Mouse (Mus musculus): ENCODE results near the gene Tbk1. TPM values are rescaled to one million over a fixed set of nuclear protein-coding genes. Genes with fewer than 3 reads are reported as not detected.

Tbk1 gene
- polyA plus RNA-seq, 1 experiment = 41.5 TPM

GRCm38 (mm10) chr10:121497968-121498367 is 88.6 kb downstream of the Tbk1 start:
- no peak overlapping the region for H3K27ac ChIP-seq (ENCODE audit: insufficient read depth, low read length)
- H3K4me1 ChIP-seq (ENCODE audit: control insufficient read depth, insufficient read depth, low read length) = peaks cover 1% of the 10 kb centered on the region; the same call in 1 of the 2 replicates
- H3K4me3 ChIP-seq (ENCODE audit: insufficient read depth, low read length) = no peak overlapping the region
- TF ChIP-seq POLR2A (IDR thresholded peaks at IDR 0.05; ENCODE audit: extremely low read depth, insufficient read depth, low read length) (no peak), CTCF (IDR thresholded peaks at IDR 0.05; ENCODE audit: extremely low read depth, insufficient read depth, low read length) (no peak)

- peaks cover 1% of the 10 kb centered on the region; the same call in 1 of the 2 replicates for H3K4me1 ChIP-seq (ENCODE audit: control insufficient read depth, insufficient read depth, low read length)
- H3K4me3 ChIP-seq (ENCODE audit: insufficient read depth, low read length) = no peak overlapping the region
- no peak overlapping the region for H3K27ac ChIP-seq (ENCODE audit: insufficient read depth, low read length)
- TF ChIP-seq CTCF (IDR thresholded peaks at IDR 0.05; ENCODE audit: extremely low read depth, insufficient read depth, low read length) (no peak), POLR2A (IDR thresholded peaks at IDR 0.05; ENCODE audit: extremely low read depth, insufficient read depth, low read length) (no peak)
Measured at GRCm38 (mm10) chr10:121496616-121497015, 90.0 kb downstream of the Tbk1 start.

Other genes with a start within 250 kb of the Tbk1 start
- gene Tbc1d30, start 235.5 kb downstream of the Tbk1 start, polyA plus RNA-seq (2012; rRNA removed) = 48.6 and 49.1 TPM in 2 replicates
- gene Gns, start 221.7 kb downstream of the Tbk1 start, polyA plus RNA-seq (2012; rRNA removed) = 44.7 and 46.8 TPM in 2 replicates
- gene Rassf3, start 110.4 kb downstream of the Tbk1 start, polyA plus RNA-seq (2012; rRNA removed) = 40.8 and 41.2 TPM in 2 replicates
- gene Xpot, start 39.5 kb upstream of the Tbk1 start, polyA plus RNA-seq (2012; rRNA removed) = 60.8 and 64.0 TPM in 2 replicates
- 0.31 and 0.38 TPM in 2 replicates for gene D930020B18Rik, start 54.8 kb upstream of the Tbk1 start, polyA plus RNA-seq (2012; rRNA removed)
- gene BC048403, start 153.2 kb upstream of the Tbk1 start, polyA plus RNA-seq (2012; rRNA removed) = 7.6 and 8.6 TPM in 2 replicates